Mouse (Mus musculus) liver, embryonic 14.5 days (tissue): Measurements from ENCODE around the gene Elmo1. TPM values are rescaled to one million over a fixed set of nuclear protein-coding genes. Genes with fewer than 3 reads are reported as not detected.
"Not testable (repeated sequence)": the region's sequence is repeated elsewhere in the genome, so short reads cannot be mapped to it uniquely, and the experiment has no call there.

ENCODE experiments used
- ATAC-seq: fragments of 200-750 bp; cut with Nextera tagmentation; 2 replicates; pipeline ENCODE4 v1.8.0; 2017; ENCODE audit warnings: moderate number of reproducible peaks, mild to moderate bottlenecking, moderate library complexity; ENCODE audit not compliant: insufficient read depth
- DNase-seq, 3 experiments: peaks; one replicate each; pipeline ENCODE4 v3.0.0-alpha.2; 2012 to 2013; ENCODE audit warnings: low read depth in 3 of 3, low spot score in 3 of 3
- H3K27ac ChIP-seq: fragments of 300-500 bp; sonication (generic); 2 replicates; pipeline ENCODE4 v1.5.1; 2014; ENCODE audit warnings: moderate library complexity, mild to moderate bottlenecking, control low read depth, inconsistent platforms
- H3K27me3 ChIP-seq: fragments of 300-500 bp; sonication (generic); 2 replicates; pipeline ENCODE4 v1.6.1; 2014; ENCODE audit warnings: mild to moderate bottlenecking, low read length, moderate library complexity; ENCODE audit not compliant: control insufficient read depth, insufficient read depth
- H3K36me3 ChIP-seq: fragments of 300-500 bp; sonication (generic); replicated peaks from 2 replicates; pipeline ENCODE4 v1.6.1; 2014; ENCODE audit warnings: low read depth; ENCODE audit not compliant: control insufficient read depth, insufficient read depth
- H3K4me1 ChIP-seq, 2 experiments: fragments of 200-500 bp in 1 of 2; fragments of 300-500 bp in 1 of 2; sonication (generic) in 1 of 2; replicated peaks; 2 replicates each; pipeline ENCODE4 v1.6.1; 2012 to 2014; ENCODE audit warnings: antibody characterized with exemption in 1 of 2, inconsistent platforms in 1 of 2, low read length in 1 of 2; ENCODE audit not compliant: control insufficient read depth in 2 of 2, insufficient read depth in 2 of 2
- H3K4me2 ChIP-seq: fragments of 300-500 bp; sonication (generic); 2 replicates; pipeline ENCODE4 v1.6.1; 2014; ENCODE audit warnings: low read depth, mild to moderate bottlenecking, control low read depth, moderate library complexity
- H3K4me3 ChIP-seq, 2 experiments: fragments of 200-500 bp in 1 of 2; fragments of 300-500 bp in 1 of 2; sonication (generic) in 1 of 2; 2 replicates each; pipeline ENCODE4 v1.5.1; 2012 to 2014; ENCODE audit warnings: low read depth in 2 of 2, low read length in 2 of 2, mild to moderate bottlenecking in 2 of 2, control low read depth in 1 of 2, inconsistent platforms in 1 of 2, moderate library complexity in 1 of 2; ENCODE audit not compliant: insufficient read depth in 1 of 2
- H3K9ac ChIP-seq: fragments of 300-500 bp; sonication (generic); replicated peaks from 2 replicates; pipeline ENCODE4 v1.6.1; 2014; ENCODE audit warnings: mild to moderate bottlenecking, control low read depth, moderate library complexity
- H3K9me3 ChIP-seq: fragments of 300-500 bp; sonication (generic); 2 replicates; pipeline ENCODE4 v1.6.1; 2016; ENCODE audit warnings: low read length, mixed read lengths; ENCODE audit not compliant: control insufficient read depth
- CTCF ChIP-seq: IDR thresholded peaks from 2 replicates; pipeline ENCODE4 v1.5.1; 2016; ENCODE audit warnings: antibody characterized with exemption, low read depth, control low read depth
- EP300 ChIP-seq: IDR thresholded peaks from 2 replicates; pipeline ENCODE4 v1.6.1; 2016; ENCODE audit warnings: antibody characterized with exemption, low read depth
- WGBS: fragments of 180-500 bp; shearing (Covaris S2); extraction: QIAGEN DNeasy Blood & Tissue Kit; methylation state at CpG from one replicate; pipeline ENCODE4 v1.1.7; 2014; ENCODE audit not compliant: insufficient replicate concordance; 5-methylcytosine and 5-hydroxymethylcytosine counted together
- polyA plus RNA-seq, 2 experiments: library from polyadenylated mRNA; depleted of rRNA in 1 of 2; stranded (reverse) in 1 of 2; unstranded in 1 of 2; fragments of >200 nt; fragmentation: Nextera tagmentation in 1 of 2; extraction: Ambion mirVana in 1 of 2; gene quantifications; 2 replicates each; pipeline versions ENCODE4 v1.2.1 to v1.2.3; 2012 to 2014

Elmo1 gene
- polyA plus RNA-seq, 2 experiments = 3.0 to 3.9 TPM

- DNase-seq (no peak), ATAC-seq (no peak)
- H3K9me3 ChIP-seq = no peaks in the 10 kb centered on the region
- no peaks in the 10 kb centered on the region for H3K4me1 ChIP-seq
- TF ChIP-seq EP300 (no peak), CTCF (no peak)
- 55% methylated on average over 7 of the region's 7 CpGs for WGBS
- no peaks in the 10 kb centered on the region for H3K36me3 ChIP-seq
- H3K27me3 ChIP-seq = no peaks in the 10 kb centered on the region
- no peak overlapping the region for H3K4me2 ChIP-seq
- no peak overlapping the region for H3K4me3 ChIP-seq
- no peak overlapping the region for H3K27ac ChIP-seq
- H3K9ac ChIP-seq = no peak overlapping the region
These were observed 532.9 kb downstream of the Elmo1 start for GRCm38 (mm10) chr13:20623071-20623850.

- no peak overlapping the region for H3K4me2 ChIP-seq
- DNase-seq = no peak
These were observed 537.4 kb downstream of the Elmo1 start for GRCm38 (mm10) chr13:20627796-20628195.

GRCm38 (mm10) chr13:20632477-20632876, 542.1 kb downstream of the Elmo1 start:
- no peak overlapping the region for H3K27ac ChIP-seq
- no peak for TF ChIP-seq CTCF
- TF ChIP-seq EP300 = no peak
- no peak overlapping the region for H3K4me3 ChIP-seq
- no peaks in the 10 kb centered on the region for H3K27me3 ChIP-seq
- H3K9ac ChIP-seq = no peak overlapping the region
- H3K36me3 ChIP-seq = no peaks in the 10 kb centered on the region
- no peak for ATAC-seq
- DNase-seq = no peak
- H3K9me3 ChIP-seq = no peaks in the 10 kb centered on the region
- H3K4me2 ChIP-seq = no peak overlapping the region
- 27% methylated on average over 5 of the region's 5 CpGs for WGBS
- H3K4me1 ChIP-seq = no peaks in the 10 kb centered on the region

More at GRCm38 (mm10) chr13:20627796-20628195, 537.4 kb downstream of the Elmo1 start:
- WGBS = 66% methylated on average over 6 of the region's 6 CpGs
- H3K4me3 ChIP-seq = no peak overlapping the region
- ATAC-seq = no peak
- H3K9me3 ChIP-seq = no peaks in the 10 kb centered on the region
- TF ChIP-seq CTCF (no peak), EP300 (no peak)
- no peaks in the 10 kb centered on the region for H3K27me3 ChIP-seq
- no peak overlapping the region for H3K9ac ChIP-seq
- no peak overlapping the region for H3K27ac ChIP-seq
- no peaks in the 10 kb centered on the region for H3K4me1 ChIP-seq
- no peaks in the 10 kb centered on the region for H3K36me3 ChIP-seq

DNA sequence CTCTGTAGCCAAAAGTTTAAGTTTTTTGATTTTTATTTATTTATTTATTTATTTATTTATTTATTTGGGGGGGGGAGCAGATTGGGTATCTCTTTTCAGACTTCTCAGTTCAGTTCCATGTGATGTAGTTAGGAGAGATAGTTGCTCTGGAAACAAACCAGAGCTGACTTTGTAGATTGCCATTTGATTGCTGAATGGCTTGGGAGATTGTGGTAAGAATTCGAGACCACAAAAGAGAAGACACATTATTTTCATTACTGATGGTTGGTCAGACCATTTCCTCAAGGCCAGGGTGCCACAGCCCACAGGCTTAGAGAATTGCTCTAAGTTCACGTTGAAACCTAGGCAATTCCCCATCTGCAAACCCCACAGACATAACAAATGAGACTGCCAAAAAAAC, 544.3 kb downstream of the Elmo1 start:
- H3K27ac ChIP-seq, H3K4me2 ChIP-seq, ATAC-seq, H3K36me3 ChIP-seq, H3K27me3 ChIP-seq, H3K9ac ChIP-seq, H3K9me3 ChIP-seq, H3K4me1 ChIP-seq, H3K4me3 ChIP-seq, DNase-seq: not testable (repeated sequence)
- 8% methylated on average over 1 of the region's 2 CpGs for WGBS

DNA sequence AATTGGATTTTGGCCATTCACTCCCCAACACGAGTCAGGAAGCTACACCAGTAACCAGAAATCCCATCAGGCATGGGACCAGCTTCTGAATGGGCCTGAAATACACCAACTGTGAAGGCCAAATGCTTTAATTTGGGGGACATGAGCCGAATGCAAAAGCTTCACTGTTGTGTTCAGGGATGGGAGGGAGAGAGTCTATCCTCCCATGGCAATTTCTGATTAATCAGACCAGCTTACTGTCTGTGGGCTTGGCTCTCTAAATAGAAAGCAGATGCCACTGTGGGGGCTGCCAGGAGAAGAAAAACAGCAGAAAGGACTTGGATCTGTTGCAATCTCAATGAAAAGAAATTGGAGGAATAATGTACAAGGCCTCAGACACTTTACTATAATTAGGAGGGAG, 545.2 kb downstream of the Elmo1 start:
- no peak for TF ChIP-seq CTCF
- no peak for TF ChIP-seq EP300
- no peak overlapping the region for H3K4me2 ChIP-seq
- H3K27me3 ChIP-seq = no peaks in the 10 kb centered on the region
- H3K9me3 ChIP-seq = no peaks in the 10 kb centered on the region
- 47% methylated on average over 2 of the region's 2 CpGs for WGBS
- no peaks in the 10 kb centered on the region for H3K36me3 ChIP-seq
- H3K4me3 ChIP-seq = no peak overlapping the region
- H3K9ac ChIP-seq = no peak overlapping the region
- no peak for DNase-seq
- H3K4me1 ChIP-seq = no peaks in the 10 kb centered on the region
- no peak for ATAC-seq
- H3K27ac ChIP-seq = no peak overlapping the region
